Mouse (Mus musculus) urinary bladder, postnatal 10 days (tissue): Measurements from ENCODE around the gene Myl10.
"Not testable (repeated sequence)": the region's sequence is repeated elsewhere in the genome, so short reads cannot be mapped to it uniquely, and the experiment has no call there.

Experiments
- DNase-seq: peaks from one replicate; pipeline ENCODE4 v3.0.0; 2022; ENCODE audit warnings: low spot score

The Myl10 gene

DNA sequence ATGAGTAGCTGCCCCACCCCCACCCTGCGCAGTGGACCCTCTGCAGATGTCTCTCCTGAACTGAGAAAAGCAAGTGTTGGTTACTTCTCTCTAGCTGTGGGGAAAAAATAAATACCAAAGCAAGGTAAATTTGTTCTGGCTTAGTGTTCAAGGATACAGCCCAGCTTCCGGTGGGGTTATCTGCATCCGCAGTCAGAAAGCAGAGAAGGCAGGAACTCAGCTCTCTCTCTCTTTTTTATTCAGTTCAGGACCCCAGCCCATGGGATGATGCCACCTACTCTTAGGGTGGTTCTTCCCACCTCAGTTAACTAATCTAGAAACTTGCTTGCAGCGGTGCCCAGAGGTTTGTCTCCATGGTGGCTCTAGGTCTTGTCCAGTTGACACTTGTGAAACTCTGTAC, at the start of gene Myl10:
Gene Myl10, plus strand, starts transcription at position 363 of the 400 bp plus-strand sequence.
- DNase-seq = no peak

DNA sequence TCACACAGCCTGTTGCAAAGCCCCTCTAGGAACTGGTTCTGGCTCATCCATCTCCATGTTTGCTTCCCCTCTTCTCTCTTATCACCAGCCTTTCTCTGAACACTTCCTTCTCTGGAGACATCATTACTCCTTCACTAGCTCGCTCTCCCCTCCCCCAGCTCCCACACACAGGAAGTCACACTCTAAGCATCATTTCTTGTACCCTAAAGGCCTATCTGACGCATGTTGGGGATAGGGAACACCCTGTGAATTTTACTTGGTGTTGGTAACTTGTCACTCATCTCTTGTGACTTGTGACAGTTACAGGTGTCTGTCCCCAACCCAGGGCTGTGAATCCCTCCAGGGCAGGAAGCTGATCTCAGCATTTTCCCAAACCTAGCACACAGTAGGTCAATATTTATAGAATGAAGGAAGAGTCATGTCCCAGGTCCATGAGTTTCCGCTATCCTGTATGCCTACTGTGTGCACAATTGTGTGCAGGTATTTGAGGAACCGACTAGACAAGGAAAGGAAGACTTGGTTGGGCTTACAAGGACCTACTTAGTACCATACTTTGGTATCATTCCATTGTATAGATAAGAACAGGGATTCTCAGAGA, 46.1 kb upstream of the Myl10 start:
- DNase-seq = no peak

GRCm38 (mm10) chr5:136649071-136649470, 43.9 kb upstream of the Myl10 start:
- DNase-seq = no peak

- DNase-seq = no peak
Observed at GRCm38 (mm10) chr5:136649655-136650054, 43.3 kb upstream of the Myl10 start.

- no peak for DNase-seq
Observed at GRCm38 (mm10) chr5:136654481-136654880, 38.5 kb upstream of the Myl10 start.

- no peak for DNase-seq
Observed at GRCm38 (mm10) chr5:136656830-136657395, 36.0 kb upstream of the Myl10 start.

DNA sequence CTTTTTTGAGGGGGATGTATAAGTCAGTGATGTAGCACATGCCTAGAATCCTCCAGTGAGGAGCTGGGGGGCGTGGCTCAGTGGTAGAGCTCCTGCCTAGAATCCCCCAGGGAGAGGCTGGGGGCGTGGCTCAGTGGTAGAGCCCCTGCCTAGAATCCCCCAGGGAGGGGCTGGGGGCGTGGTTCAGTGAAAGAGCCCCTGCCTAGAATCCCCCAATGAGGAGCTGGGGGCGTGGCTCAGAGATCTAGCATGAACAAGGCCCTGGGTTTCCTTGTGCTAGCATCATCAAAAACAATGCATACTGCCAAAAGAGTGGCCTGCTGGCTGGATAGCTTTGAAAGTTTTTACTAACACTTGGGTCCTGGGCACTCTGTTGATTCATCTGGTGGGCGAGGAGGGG, 32.2 kb upstream of the Myl10 start:
- DNase-seq = not testable (repeated sequence)

- no peak for DNase-seq
Observed at GRCm38 (mm10) chr5:136662281-136662680, 30.7 kb upstream of the Myl10 start.

- no peak for DNase-seq
Observed at GRCm38 (mm10) chr5:136662822-136663221, 30.1 kb upstream of the Myl10 start.

DNA sequence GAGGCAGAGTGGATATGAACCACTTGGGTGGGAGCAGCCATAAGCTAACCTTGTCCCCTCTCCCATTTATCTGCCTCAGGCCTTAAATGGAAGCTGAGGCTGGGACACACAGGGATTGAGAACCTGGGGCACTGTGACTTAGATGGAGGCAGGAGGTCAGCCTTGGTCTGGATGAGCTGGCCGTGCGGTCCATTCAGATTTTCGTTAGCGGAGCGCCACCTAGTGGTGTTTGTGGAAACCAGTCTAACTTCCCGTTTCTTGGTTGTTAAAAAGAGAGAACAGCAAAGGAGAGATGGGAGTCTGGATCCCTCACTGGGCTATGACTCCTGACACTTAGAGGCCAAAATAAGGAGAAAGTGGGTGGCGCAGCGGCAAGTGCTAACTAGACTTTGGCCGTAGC, 28.4 kb upstream of the Myl10 start:
- peak; percentile 38 for DNase-seq

- DNase-seq = no peak
Observed at GRCm38 (mm10) chr5:136676315-136677030, 16.5 kb upstream of the Myl10 start.

DNA sequence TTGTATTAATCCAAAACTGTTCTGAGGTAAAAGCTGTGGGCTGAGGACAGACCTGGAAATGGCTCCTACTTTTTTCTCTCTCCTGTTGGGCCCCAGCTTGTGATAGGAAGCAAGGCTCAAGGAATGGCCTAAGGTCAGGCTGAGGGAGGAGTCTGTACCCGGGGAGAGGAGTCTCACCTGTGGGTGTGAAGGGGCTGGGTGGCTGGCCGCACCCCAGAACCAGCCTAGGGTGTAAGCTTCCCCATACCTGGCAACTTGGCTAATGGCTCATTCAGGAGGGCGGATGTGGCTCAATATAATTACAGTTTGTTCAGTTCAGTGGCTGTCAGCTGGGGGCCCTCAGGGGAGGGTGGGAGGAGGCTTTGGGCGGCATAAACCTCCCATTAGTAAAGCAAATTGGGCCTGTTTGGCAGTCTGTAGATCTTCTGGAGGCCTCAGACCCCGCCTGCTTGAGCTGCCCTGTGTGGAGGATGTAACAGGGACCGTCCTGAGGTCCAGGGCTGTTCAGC, 14.1 kb upstream of the Myl10 start:
- DNase-seq = no peak

- no peak for DNase-seq
Observed at GRCm38 (mm10) chr5:136686349-136686748, 6.6 kb upstream of the Myl10 start.

DNA sequence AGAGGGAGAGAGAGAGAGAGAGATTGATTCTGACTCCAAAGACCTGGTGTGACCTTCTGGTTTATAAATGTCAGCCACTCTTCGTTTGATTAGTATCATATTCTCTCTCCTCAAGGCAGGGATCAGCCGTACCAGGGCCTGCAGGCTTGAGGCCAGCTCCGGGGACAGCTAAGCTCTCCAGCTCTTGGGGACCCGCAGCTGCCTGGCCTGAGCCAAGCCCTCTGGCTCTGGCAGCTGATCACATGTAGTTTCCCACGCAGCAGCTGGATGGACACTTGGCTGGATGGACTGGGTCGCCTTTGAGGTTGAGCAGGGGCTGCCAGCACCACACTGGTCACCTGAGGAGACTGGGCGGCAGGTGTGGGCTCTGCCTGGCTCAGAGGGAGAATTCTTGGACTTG, 5.4 kb upstream of the Myl10 start:
- no peak for DNase-seq

GRCm38 (mm10) chr5:136688841-136689240, 4.1 kb upstream of the Myl10 start:
- no peak for DNase-seq

DNA sequence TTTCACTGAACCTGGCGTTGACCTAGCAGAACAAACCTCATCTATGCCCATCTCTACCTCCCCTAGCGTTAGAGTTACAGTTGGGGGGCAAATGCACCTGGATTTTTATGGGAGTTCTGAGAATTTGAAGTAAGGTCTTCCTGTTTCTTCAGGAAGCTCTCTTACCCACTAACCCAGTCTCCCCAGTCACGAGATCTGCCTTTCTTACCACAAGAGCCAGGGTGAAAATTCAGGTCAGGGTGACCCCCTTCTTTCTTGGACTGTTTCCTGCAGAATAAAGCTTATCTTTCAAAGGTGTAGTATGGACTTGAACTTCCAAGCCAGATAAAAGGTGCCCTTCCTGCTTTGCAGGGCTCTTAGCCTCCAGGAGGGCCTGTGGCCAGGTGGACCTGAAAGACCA, 1.8 kb upstream of the Myl10 start:
- DNase-seq = no peak

DNA sequence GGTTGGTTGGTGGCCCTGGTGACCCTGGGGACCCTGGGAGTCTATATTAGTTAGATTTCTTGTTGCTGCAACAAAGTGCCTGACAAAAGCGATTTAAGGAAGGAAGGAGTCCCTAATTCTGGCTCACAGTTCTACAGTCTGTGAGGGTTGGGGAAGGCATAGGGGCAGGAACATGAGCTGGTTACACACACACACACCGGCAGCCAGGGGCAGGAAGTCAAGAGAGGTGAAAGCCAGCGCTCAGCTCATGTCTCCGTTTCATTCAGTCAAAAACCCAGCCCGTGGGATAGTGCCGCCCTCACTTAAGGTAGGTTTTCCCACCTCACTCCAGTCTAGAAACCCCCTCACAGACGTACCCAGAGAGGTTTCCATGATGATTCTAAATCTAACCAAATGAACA, 472 bp downstream of the Myl10 start:
- DNase-seq = no peak

- DNase-seq = no peak
Observed at GRCm38 (mm10) chr5:136694976-136695375, 2.0 kb downstream of the Myl10 start.

- DNase-seq = no peak
Observed at GRCm38 (mm10) chr5:136696516-136696915, 3.6 kb downstream of the Myl10 start.

DNA sequence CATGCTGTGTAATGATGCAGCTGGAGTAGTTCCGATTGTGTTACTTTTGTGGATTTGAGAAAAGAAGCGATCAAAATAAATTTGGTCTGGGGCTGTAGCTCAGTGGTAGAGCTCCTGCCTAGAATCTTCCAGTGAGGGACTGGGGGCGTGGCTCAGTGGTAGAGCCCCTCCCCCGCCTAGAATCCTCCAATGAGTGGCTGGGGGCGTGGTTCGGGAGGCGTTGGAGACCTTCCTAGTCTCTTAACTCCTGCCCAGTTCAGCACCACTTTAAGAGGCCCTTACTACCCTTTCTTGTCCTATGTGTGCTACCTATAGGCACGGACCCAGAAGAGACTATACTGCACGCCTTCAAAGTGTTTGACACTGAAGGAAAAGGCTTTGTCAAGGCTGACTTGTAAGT, 4.7 kb downstream of the Myl10 start:
- no peak for DNase-seq

DNA sequence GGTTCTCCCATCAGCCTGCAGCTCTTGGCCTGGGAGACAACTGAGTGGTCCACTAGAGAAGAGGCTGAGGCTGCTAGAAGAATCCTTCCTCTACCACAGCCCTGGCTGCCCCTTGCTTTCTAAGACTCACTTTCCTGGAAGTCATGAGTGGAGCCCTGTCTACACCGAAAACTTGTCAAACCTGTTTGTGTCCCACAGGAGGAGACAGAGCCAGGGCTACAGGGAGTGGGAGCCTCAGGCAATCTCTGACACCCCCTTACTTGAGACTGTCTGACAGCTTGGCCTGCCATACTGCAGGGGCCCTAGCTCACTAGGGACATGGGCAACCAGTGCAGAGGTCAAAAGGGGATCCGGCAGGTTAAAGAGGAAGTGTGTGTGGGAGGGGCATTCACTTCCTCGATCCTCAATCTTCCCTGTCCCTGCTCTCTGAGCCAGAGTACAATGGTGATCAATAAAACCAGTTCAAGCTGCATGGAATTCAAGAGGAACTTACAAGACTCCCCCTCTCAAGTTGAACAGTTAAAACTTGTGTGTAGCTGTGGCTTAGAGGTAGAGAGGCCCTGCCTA, 9.3 kb downstream of the Myl10 start:
- no peak for DNase-seq

DNA sequence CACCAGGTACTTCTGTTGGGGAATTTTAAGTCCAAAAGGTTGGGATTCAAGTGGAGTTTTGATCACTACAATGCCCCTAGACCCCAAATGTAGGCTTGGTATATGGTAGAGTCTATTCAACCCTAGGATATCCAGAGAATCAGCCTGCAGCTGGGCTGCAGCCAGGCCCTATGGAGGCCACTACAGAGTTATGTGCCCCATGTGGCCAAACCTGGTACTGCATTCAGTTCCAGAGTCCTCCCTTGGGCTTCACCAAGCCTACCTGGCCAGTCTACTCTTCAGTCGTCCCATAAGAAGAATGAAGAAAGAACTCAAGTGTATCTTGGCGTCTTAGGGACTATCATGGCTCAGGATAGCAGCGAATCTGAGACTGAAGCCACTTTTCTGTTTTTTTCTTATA, 10.8 kb downstream of the Myl10 start:
- DNase-seq = peak; percentile 47

- no peak for DNase-seq
Observed at GRCm38 (mm10) chr5:136704151-136704550, 11.2 kb downstream of the Myl10 start.
